Mouse (Mus musculus) heart, postnatal 4 days (tissue): ENCODE data around the gene Nfkbia. TPM values are rescaled to one million over a fixed set of nuclear protein-coding genes. Genes with fewer than 3 reads are reported as not detected.

Source experiments
- DNase-seq: peaks from one replicate; pipeline ENCODE4 v3.0.0; 2021
- total RNA-seq, 2 experiments: library from RNA; stranded (reverse); gene quantifications; 2 replicates each; pipeline ENCODE4 v1.2.3; 2021

Gene Nfkbia
- total RNA-seq: 10 to 100 TPM; 31.4 to 34.2 TPM

GRCm38 (mm10) chr12:55492184-55492898 is at the start of gene Nfkbia:
Gene Nfkbia, minus strand, starts transcription at chr12:55492647.
- peak; percentile 97 for DNase-seq

GRCm38 (mm10) chr12:55539157-55539556 is 46.7 kb upstream of the Nfkbia start:
- no peak for DNase-seq

- no peak for DNase-seq
Observed at GRCm38 (mm10) chr12:55538328-55538971, 46.0 kb upstream of the Nfkbia start.

- no peak for DNase-seq
Observed at GRCm38 (mm10) chr12:55537742-55538141, 45.3 kb upstream of the Nfkbia start.

- DNase-seq: peak; percentile 20
Observed at GRCm38 (mm10) chr12:55536537-55537135, 44.2 kb upstream of the Nfkbia start.

GRCm38 (mm10) chr12:55526983-55527752 is 34.7 kb upstream of the Nfkbia start:
- no peak for DNase-seq

GRCm38 (mm10) chr12:55518061-55518738 is 25.8 kb upstream of the Nfkbia start:
- peak; percentile 63 for DNase-seq

- no peak for DNase-seq
Observed at GRCm38 (mm10) chr12:55508817-55509216, 16.4 kb upstream of the Nfkbia start.

- no peak for DNase-seq
Observed at GRCm38 (mm10) chr12:55507332-55507935, 15.0 kb upstream of the Nfkbia start.

- peak; percentile 74 for DNase-seq
Observed at GRCm38 (mm10) chr12:55506029-55506330, 13.5 kb upstream of the Nfkbia start.

- DNase-seq: no peak
Observed at GRCm38 (mm10) chr12:55505314-55506028, 13.0 kb upstream of the Nfkbia start.

- peak; percentile 88 for DNase-seq
Observed at GRCm38 (mm10) chr12:55499031-55499430, 6.6 kb upstream of the Nfkbia start.

GRCm38 (mm10) chr12:55497737-55498136 is 5.3 kb upstream of the Nfkbia start:
- DNase-seq: no peak

- no peak for DNase-seq
Observed at GRCm38 (mm10) chr12:55495902-55496605, 3.6 kb upstream of the Nfkbia start.

GRCm38 (mm10) chr12:55495114-55495901 is 2.9 kb upstream of the Nfkbia start:
- DNase-seq: peak; percentile 81

- no peak for DNase-seq
Observed at GRCm38 (mm10) chr12:55493381-55493780, 934 bp upstream of the Nfkbia start.

GRCm38 (mm10) chr12:55492941-55493340 is 494 bp upstream of the Nfkbia start:
- no peak for DNase-seq

- DNase-seq: peak; percentile 99
Observed at GRCm38 (mm10) chr12:55491516-55492183, 797 bp downstream of the Nfkbia start.
